Mouse (Mus musculus) myocyte (in vitro differentiated cells): ENCODE measurements around the gene Ncf1.

Experiments
- E2F4 ChIP-seq: IDR thresholded peaks from one replicate; pipeline ENCODE4 v1.6.1; 2011; ENCODE audit warnings: mild to moderate bottlenecking, control low read depth, moderate library complexity; ENCODE audit not compliant: insufficient read depth
- MAX ChIP-seq: IDR thresholded peaks from one replicate; pipeline ENCODE4 v1.6.1; 2011; ENCODE audit warnings: low read depth, mild to moderate bottlenecking, control low read depth
- POLR2A ChIP-seq: IDR thresholded peaks from one replicate; pipeline ENCODE4 v1.6.1; 2011; ENCODE audit warnings: low read depth, mild to moderate bottlenecking, control low read depth, moderate library complexity; ENCODE audit not compliant: insufficient read length
- REST ChIP-seq: IDR thresholded peaks from one replicate; pipeline ENCODE4 v1.6.1; 2011; ENCODE audit warnings: mild to moderate bottlenecking, control low read depth, moderate library complexity; ENCODE audit not compliant: insufficient read depth, insufficient read length
- SRF ChIP-seq: IDR thresholded peaks from one replicate; pipeline ENCODE4 v1.6.1; 2011; ENCODE audit warnings: low read depth; ENCODE audit not compliant: control insufficient read depth, insufficient read length
- TCF3 ChIP-seq: IDR thresholded peaks from one replicate; pipeline ENCODE4 v1.6.1; 2011; ENCODE audit warnings: low read depth, control low read depth; ENCODE audit not compliant: insufficient read length
- USF1 ChIP-seq: IDR thresholded peaks from one replicate; pipeline ENCODE4 v1.6.1; 2011; ENCODE audit warnings: low read depth, mild to moderate bottlenecking, control low read depth, moderate library complexity

DNA sequence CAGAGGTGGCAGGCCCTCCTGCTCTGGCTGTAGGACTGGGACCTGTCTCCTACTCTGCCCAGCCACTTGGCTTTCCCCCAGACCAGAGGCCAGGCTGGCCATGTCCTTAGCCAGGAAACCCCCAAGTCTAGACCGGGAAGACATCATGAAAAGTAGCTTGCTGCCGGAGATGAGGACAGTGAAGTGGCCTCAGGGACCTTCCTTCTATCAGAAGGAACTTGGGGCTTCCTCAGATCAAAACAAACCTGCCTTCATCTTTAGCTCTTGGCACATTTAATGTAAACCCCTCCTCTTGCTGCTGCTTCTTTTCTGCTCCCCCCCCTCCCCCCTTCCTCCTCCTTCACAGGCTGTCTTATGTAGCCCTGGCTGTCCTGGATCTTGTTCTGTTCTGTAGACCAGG lies 4.8 kb upstream of the Ncf1 start:
- TF ChIP-seq POLR2A: no peak
- TF ChIP-seq E2F4: no peak
- no peak for TF ChIP-seq MAX
- TF ChIP-seq USF1: no peak
- no peak for TF ChIP-seq SRF
- TF ChIP-seq REST: no peak
- TF ChIP-seq TCF3: no peak
